In the genomic region with DNA sequence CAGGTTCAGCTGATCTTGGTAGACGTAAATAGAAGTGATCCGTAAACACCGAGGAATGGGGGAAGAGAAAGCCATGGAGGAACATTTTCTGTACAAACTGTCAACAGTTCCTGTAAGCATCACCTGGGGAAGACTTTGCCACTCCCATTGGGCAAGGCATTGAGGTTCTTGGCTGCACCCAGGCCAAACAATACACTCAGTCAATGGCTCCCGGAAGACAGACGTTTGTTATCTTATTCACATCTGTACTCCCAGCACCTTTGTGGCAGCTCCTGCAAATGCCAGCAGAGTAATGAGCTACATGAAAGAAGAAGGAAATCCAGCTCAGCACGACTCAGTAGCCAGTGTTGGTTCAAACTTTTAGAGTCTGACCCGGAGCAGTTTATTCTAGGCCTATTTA, we compare ENCODE assay signal across 30 mouse cellular contexts. TPM values are rescaled to one million over a fixed set of nuclear protein-coding genes. Genes with fewer than 3 reads are reported as not detected.
A peak's percentile ranks its signal among the peaks of the same experiment; 100 is the strongest.
DNase-seq lines count a peak whose midpoint lies in the region; ATAC-seq and TF ChIP-seq lines count a peak whose summit lies in the region.
"Had no signal": no experiment of that assay in that cellular context is flagged by ENCODE, and none has a peak within 500 bp of the region (broad histone marks: within the 10 kb centered on the region; RNA-seq: fewer than 3 reads in every experiment).

No protein-coding gene starts in this region.

- no peaks in the 10 kb centered on the region for H3K27me3 ChIP-seq in ES-Bruce4 (ENCODE audit: control insufficient read depth, insufficient read depth, low read length, poor library complexity, severe bottlenecking)
- H3K27me3 ChIP-seq in hindbrain, embryonic 16.5 days (replicated peaks; ENCODE audit: control insufficient read depth, insufficient read depth, low read length): no peaks in the 10 kb centered on the region
- no peaks in the 10 kb centered on the region for H3K27me3 ChIP-seq in hindbrain, embryonic 11.5 days (ENCODE audit: control insufficient read depth, insufficient read depth, low read length)
- H3K27me3 ChIP-seq: embryonic facial prominence, embryonic 13.5 days; forebrain, embryonic 12.5 days; heart, embryonic 13.5 days; hindbrain, embryonic 15.5 days; kidney, embryonic 15.5 days; liver, embryonic 15.5 days; lung, embryonic 15.5 days had no signal

- H3K4me1 ChIP-seq in ES-Bruce4 (ENCODE audit: control insufficient read depth, insufficient read depth, low read length): peaks cover 5% of the 10 kb centered on the region
- no peaks in the 10 kb centered on the region for H3K4me1 ChIP-seq in hindbrain, embryonic 16.5 days (ENCODE audit: control insufficient read depth, insufficient read depth, low read depth, low read length)
- no peaks in the 10 kb centered on the region for H3K4me1 ChIP-seq in hindbrain, embryonic 11.5 days (replicated peaks; ENCODE audit: control insufficient read depth, insufficient read depth, low read length)
- H3K4me1 ChIP-seq: embryonic facial prominence, embryonic 13.5 days; forebrain, embryonic 12.5 days; heart, embryonic 13.5 days; hindbrain, embryonic 15.5 days; kidney, embryonic 15.5 days; liver, embryonic 15.5 days; lung, embryonic 15.5 days had no signal

- no peak for TF ChIP-seq POLR2A in ES-Bruce4 (IDR thresholded peaks at IDR 0.05; ENCODE audit: insufficient read depth, low read length)

- H3K4me3 ChIP-seq in ES-Bruce4 (ENCODE audit: low read depth, low read length): no peak overlapping the region
- H3K4me3 ChIP-seq in hindbrain, embryonic 16.5 days (ENCODE audit: low read length): no peak overlapping the region
- no peak overlapping the region for H3K4me3 ChIP-seq in hindbrain, embryonic 11.5 days (ENCODE audit: low read depth, low read length)
- H3K4me3 ChIP-seq: embryonic facial prominence, embryonic 13.5 days; forebrain, embryonic 12.5 days; heart, embryonic 13.5 days; hindbrain, embryonic 15.5 days; kidney, embryonic 15.5 days; liver, embryonic 15.5 days; lung, embryonic 15.5 days had no signal

- no peak overlapping the region for H3K4me2 ChIP-seq in hindbrain, embryonic 16.5 days (ENCODE audit: low read length)
- no peak overlapping the region for H3K4me2 ChIP-seq in hindbrain, embryonic 11.5 days (replicated peaks; ENCODE audit: low read depth, low read length)
- H3K4me2 ChIP-seq: embryonic facial prominence, embryonic 13.5 days; forebrain, embryonic 12.5 days; heart, embryonic 13.5 days; hindbrain, embryonic 15.5 days; kidney, embryonic 15.5 days; liver, embryonic 15.5 days; lung, embryonic 15.5 days; midbrain, embryonic 11.5 days had no signal

- peak overlapping the region; percentile 80 for H3K27ac ChIP-seq in ES-Bruce4 (ENCODE audit: insufficient read depth, low read length)
- no peak overlapping the region for H3K27ac ChIP-seq in hindbrain, embryonic 16.5 days (ENCODE audit: low read depth, low read length)
- no peak overlapping the region for H3K27ac ChIP-seq in hindbrain, embryonic 11.5 days (ENCODE audit: low read depth, low read length)
- H3K27ac ChIP-seq: embryonic facial prominence, embryonic 13.5 days; forebrain, embryonic 12.5 days; heart, embryonic 13.5 days; hindbrain, embryonic 15.5 days; kidney, embryonic 15.5 days; liver, embryonic 15.5 days; lung, embryonic 15.5 days had no signal

- no peak overlapping the region for H3K9ac ChIP-seq in ES-Bruce4 (ENCODE audit: low read depth, poor library complexity, severe bottlenecking)
- no peak overlapping the region for H3K9ac ChIP-seq in hindbrain, embryonic 16.5 days (ENCODE audit: low read depth, low read length)
- no peak overlapping the region for H3K9ac ChIP-seq in hindbrain, embryonic 11.5 days (ENCODE audit: low read depth, low read length)
- H3K9ac ChIP-seq: embryonic facial prominence, embryonic 13.5 days; forebrain, embryonic 12.5 days; heart, embryonic 13.5 days; hindbrain, embryonic 15.5 days; kidney, embryonic 15.5 days; liver, embryonic 15.5 days; lung, embryonic 15.5 days had no signal

- ATAC-seq in CD4-positive, CD25-positive, alpha-beta regulatory T cell, adult 4 months: peak; percentile 51
- ATAC-seq in hindbrain, embryonic 16.5 days: no peak
- ATAC-seq in inflammation-experienced regulatory T-cells, adult 6 months: no peak
- ATAC-seq in hindbrain, embryonic 11.5 days (ENCODE audit: low FRiP score): no peak
- ATAC-seq: midbrain, embryonic 16.5 days had no signal

- TF ChIP-seq EP300 in ES-Bruce4 (IDR thresholded peaks at IDR 0.05; ENCODE audit: insufficient read depth, low read depth, low read length): peak; percentile 94

- 20% methylated on average over 7 of the region's 7 CpGs for WGBS in large intestine, adult 2 months
- WGBS in hindbrain, embryonic 16.5 days: 81% methylated on average over 7 of the region's 7 CpGs
- WGBS in hindbrain, embryonic 11.5 days: 82% methylated on average over 7 of the region's 7 CpGs

- H3K9me3 ChIP-seq in ES-Bruce4 (replicated peaks; ENCODE audit: control insufficient read depth, insufficient read depth, low read length, poor library complexity, severe bottlenecking): no peaks in the 10 kb centered on the region
- no peaks in the 10 kb centered on the region for H3K9me3 ChIP-seq in hindbrain, embryonic 16.5 days (ENCODE audit: control insufficient read depth, low read length)
- H3K9me3 ChIP-seq in hindbrain, embryonic 11.5 days (ENCODE audit: control insufficient read depth, low read length): no peaks in the 10 kb centered on the region
- H3K9me3 ChIP-seq: embryonic facial prominence, embryonic 13.5 days; forebrain, embryonic 12.5 days; heart, embryonic 13.5 days; hindbrain, embryonic 15.5 days; kidney, embryonic 15.5 days; liver, embryonic 15.5 days; lung, embryonic 15.5 days had no signal

- peak; percentile 92 for DNase-seq in ZHBTc4 (ENCODE audit: low read depth, low spot score)
- DNase-seq in large intestine, adult 2 months (ENCODE audit: low read depth, low spot score): peak; percentile 14
- no peak for DNase-seq in hindbrain, embryonic 11.5 days (ENCODE audit: low spot score)
- DNase-seq: adrenal gland, postnatal 25 days; B cell, adult 2 months; cerebellum, adult 11-12 months; cerebellum, adult 9-11 months; gastrocnemius, postnatal 10 days; heart, adult 18-20 months; heart, postnatal 10 days; kidney, adult 11 months; kidney, postnatal 36 days; liver; lung, postnatal 36 days; spleen, adult 18-20 months; thymus, adult 2 months; thymus, postnatal 36 days had no signal

- no peaks in the 10 kb centered on the region for H3K36me3 ChIP-seq in ES-Bruce4 (ENCODE audit: control insufficient read depth, insufficient read depth, low read length, poor library complexity, severe bottlenecking)
- no peaks in the 10 kb centered on the region for H3K36me3 ChIP-seq in hindbrain, embryonic 16.5 days (ENCODE audit: control insufficient read depth, insufficient read depth, low read length)
- no peaks in the 10 kb centered on the region for H3K36me3 ChIP-seq in hindbrain, embryonic 11.5 days (ENCODE audit: control insufficient read depth, insufficient read depth, low read length)
- H3K36me3 ChIP-seq: embryonic facial prominence, embryonic 13.5 days; forebrain, embryonic 12.5 days; heart, embryonic 13.5 days; hindbrain, embryonic 15.5 days; kidney, embryonic 15.5 days; liver, embryonic 15.5 days; lung, embryonic 15.5 days had no signal

- TF ChIP-seq CTCF in ES-Bruce4 (IDR thresholded peaks at IDR 0.05; ENCODE audit: low read depth, low read length): no peak

RNA-seq across cellular contexts. Expression of gene Rel, which starts 31.1 kb away (rescaled TPM):
- 10 to 100 TPM; 24.2 to 25.8 TPM for polyA plus RNA-seq in CD4-positive, CD25-positive, alpha-beta regulatory T cell, adult 4 months (2017; shearing (Covaris generic))
- polyA plus RNA-seq in ES-Bruce4 (2011; ENCODE audit: insufficient read depth, insufficient read length, low read depth, missing spikeins): 2.3 and 2.6 TPM in 2 replicates
- polyA plus RNA-seq in large intestine, adult 2 months (2012; rRNA removed): 1.4 and 2.2 TPM in 2 replicates
- 0.39 and 0.41 TPM in 2 replicates for polyA plus RNA-seq in hindbrain, embryonic 16.5 days (2015; fragmentation: Nextera tagmentation; extraction: Ambion mirVana)
- polyA plus RNA-seq in inflammation-experienced regulatory T-cells, adult 6 months (2017; shearing (Covaris generic)): 10 to 100 TPM; 19.6 to 33.6 (median 22.1) TPM
- 0.54 and 0.80 TPM in 2 replicates for polyA plus RNA-seq in hindbrain, embryonic 11.5 days (2014; fragmentation: Nextera tagmentation; extraction: Ambion mirVana)
